Mouse (Mus musculus) G1E (cell line): ENCODE measurements around the gene Nktr.

Source experiments
- CTCF ChIP-seq: IDR thresholded peaks from 2 replicates; pipeline ENCODE4 v1.5.1; 2012; ENCODE audit warnings: low read depth, low read length, inconsistent platforms, mixed read lengths
- TAL1 ChIP-seq: conservative IDR thresholded peaks from 2 replicates; pipeline ENCODE4 v1.6.1; 2012; ENCODE audit warnings: low read depth, low read length, inconsistent platforms, mixed read lengths

- TF ChIP-seq TAL1 (no peak), CTCF (no peak)
Observed at GRCm38 (mm10) chr9:121744051-121744450, 25.1 kb downstream of the Nktr start.
